Mouse (Mus musculus): Measurements from ENCODE around the gene Fcer1g.

- TF ChIP-seq CTCF (IDR thresholded peaks at IDR 0.05; ENCODE audit: low read depth, low read length) (no peak), EP300 (IDR thresholded peaks at IDR 0.05; ENCODE audit: insufficient read depth, low read depth, low read length) (no peak), POLR2A (IDR thresholded peaks at IDR 0.05; ENCODE audit: insufficient read depth, low read length) (no peak)
These were observed 1.1 kb downstream of the Fcer1g start for GRCm38 (mm10) chr1:171232800-171233730.
